Mouse (Mus musculus) intestine, embryonic 14.5 days (tissue): Measurements from ENCODE around the gene Chchd2. TPM values are rescaled to one million over a fixed set of nuclear protein-coding genes. Genes with fewer than 3 reads are reported as not detected.
"Not testable (repeated sequence)": the region's sequence is repeated elsewhere in the genome, so short reads cannot be mapped to it uniquely, and the experiment has no call there.

Source experiments
- ATAC-seq: fragments of 200-750 bp; cut with Nextera tagmentation; replicated peaks from 2 replicates; pipeline ENCODE4 v1.8.0; 2017; ENCODE audit warnings: low read depth, moderate number of reproducible peaks, moderate TSS enrichment, moderate library complexity; ENCODE audit not compliant: low FRiP score, low TSS enrichment
- DNase-seq: peaks from one replicate; pipeline ENCODE4 v3.0.0-alpha.2; 2018; ENCODE audit warnings: low spot score
- H3K27ac ChIP-seq: fragments of 300-500 bp; sonication (generic); 2 replicates; pipeline ENCODE4 v1.5.1; 2014; ENCODE audit warnings: low read depth, mild to moderate bottlenecking, control low read depth
- H3K27me3 ChIP-seq: fragments of 300-500 bp; sonication (generic); replicated peaks from 2 replicates; pipeline ENCODE4 v1.6.1; 2014; ENCODE audit warnings: low read length, control low read depth; ENCODE audit not compliant: control insufficient read depth, insufficient read depth
- H3K36me3 ChIP-seq: fragments of 300-500 bp; sonication (generic); 2 replicates; pipeline ENCODE4 v1.6.1; 2014; ENCODE audit warnings: low read length, control low read depth; ENCODE audit not compliant: control insufficient read depth, insufficient read depth
- H3K4me1 ChIP-seq: fragments of 300-500 bp; sonication (generic); replicated peaks from 2 replicates; pipeline ENCODE4 v1.6.1; 2014; ENCODE audit warnings: low read length, control low read depth, mixed read lengths; ENCODE audit not compliant: control insufficient read depth, insufficient read depth
- H3K4me2 ChIP-seq: fragments of 300-500 bp; sonication (generic); 2 replicates; pipeline ENCODE4 v1.6.1; 2014; ENCODE audit warnings: low read length
- H3K4me3 ChIP-seq: fragments of 300-500 bp; sonication (generic); 2 replicates; pipeline ENCODE4 v1.5.1; 2014; ENCODE audit warnings: low read depth, low read length, control low read depth, mixed read lengths
- H3K9ac ChIP-seq: fragments of 300-500 bp; sonication (generic); 2 replicates; pipeline ENCODE4 v1.6.1; 2014; ENCODE audit warnings: mild to moderate bottlenecking, low read length
- H3K9me3 ChIP-seq: fragments of 300-500 bp; sonication (generic); 2 replicates; pipeline ENCODE4 v1.6.1; 2016; ENCODE audit warnings: low read length, control low read depth; ENCODE audit not compliant: control insufficient read depth
- WGBS: fragments of 180-500 bp; shearing (Covaris S2); extraction: QIAGEN DNeasy Blood & Tissue Kit; methylation state at CpG from one replicate; pipeline ENCODE4 v1.1.7; 2014; 5-methylcytosine and 5-hydroxymethylcytosine counted together
- polyA plus RNA-seq: library from polyadenylated mRNA; unstranded; fragments of >200 nt; fragmentation: Nextera tagmentation; extraction: Ambion mirVana; gene quantifications from 2 replicates; pipeline ENCODE4 v1.2.1, GENCODE M21; 2014

The Chchd2 gene
- polyA plus RNA-seq, 1 experiment from 2014 or later = 1,022 TPM

DNA sequence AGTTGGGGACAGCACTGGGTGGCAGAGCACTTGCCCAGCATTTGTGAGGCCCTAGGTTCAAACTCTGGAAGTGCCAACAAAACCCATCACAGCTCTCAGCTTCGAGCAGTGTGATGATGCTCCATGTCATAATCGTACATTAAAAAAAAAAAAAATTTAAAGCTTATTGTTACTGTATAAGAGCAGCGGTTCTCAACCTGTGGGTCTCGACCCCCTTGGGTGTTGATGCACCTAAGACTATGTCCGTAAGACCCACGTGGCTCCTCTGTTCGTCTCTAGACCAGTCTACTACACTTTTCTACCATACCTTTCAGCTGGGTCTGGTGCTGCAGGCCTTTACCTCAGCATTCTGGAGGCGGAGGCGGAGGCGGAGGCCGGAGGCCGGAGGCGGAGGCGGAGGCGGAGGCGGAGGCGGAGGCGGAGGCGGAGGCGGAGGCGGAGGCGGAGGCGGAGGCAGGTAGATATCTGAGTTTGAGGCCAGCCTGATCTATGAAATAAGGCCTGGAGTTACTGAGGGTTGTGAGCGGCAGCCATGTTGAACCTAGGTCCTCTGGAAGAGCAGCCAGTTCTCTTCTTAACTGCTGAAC lies 30.9 kb upstream of the Chchd2 start:
- no peak overlapping the region for H3K4me2 ChIP-seq
- H3K27me3 ChIP-seq = no peaks in the 10 kb centered on the region
- H3K9ac ChIP-seq = no peak overlapping the region
- H3K4me1 ChIP-seq = no peaks in the 10 kb centered on the region
- DNase-seq (no peak), ATAC-seq (no peak)
- H3K9me3 ChIP-seq = no peaks in the 10 kb centered on the region
- WGBS = 87% methylated on average over 24 of the region's 24 CpGs
- H3K4me3 ChIP-seq = no peak overlapping the region
- no peak overlapping the region for H3K27ac ChIP-seq
- H3K36me3 ChIP-seq = no peaks in the 10 kb centered on the region

DNA sequence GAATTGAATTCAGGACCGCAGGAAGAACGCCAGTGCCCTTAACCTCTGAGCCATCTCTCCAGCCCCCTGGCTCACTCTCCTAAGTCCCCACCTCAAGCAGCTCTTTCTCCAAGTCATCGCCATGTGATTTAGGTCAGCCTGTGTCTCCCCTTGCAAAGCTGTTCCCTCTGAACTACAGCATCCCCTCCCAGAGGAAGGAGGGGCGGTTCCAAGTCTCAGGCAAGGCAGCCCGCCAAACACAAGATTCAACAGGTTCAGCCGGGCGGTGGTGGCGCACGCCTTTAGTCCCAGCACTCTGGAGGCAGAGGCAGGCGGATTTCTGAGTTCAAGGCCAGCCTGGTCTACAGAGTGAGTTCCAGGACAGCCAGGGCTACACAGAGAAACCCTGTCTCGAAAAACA lies 28.2 kb upstream of the Chchd2 start:
- not testable (repeated sequence) for H3K9me3 ChIP-seq, DNase-seq, H3K4me1 ChIP-seq, H3K4me2 ChIP-seq, ATAC-seq, H3K9ac ChIP-seq, H3K27me3 ChIP-seq, H3K4me3 ChIP-seq, H3K36me3 ChIP-seq, H3K27ac ChIP-seq
- 85% methylated on average over 11 of the region's 11 CpGs for WGBS

DNA sequence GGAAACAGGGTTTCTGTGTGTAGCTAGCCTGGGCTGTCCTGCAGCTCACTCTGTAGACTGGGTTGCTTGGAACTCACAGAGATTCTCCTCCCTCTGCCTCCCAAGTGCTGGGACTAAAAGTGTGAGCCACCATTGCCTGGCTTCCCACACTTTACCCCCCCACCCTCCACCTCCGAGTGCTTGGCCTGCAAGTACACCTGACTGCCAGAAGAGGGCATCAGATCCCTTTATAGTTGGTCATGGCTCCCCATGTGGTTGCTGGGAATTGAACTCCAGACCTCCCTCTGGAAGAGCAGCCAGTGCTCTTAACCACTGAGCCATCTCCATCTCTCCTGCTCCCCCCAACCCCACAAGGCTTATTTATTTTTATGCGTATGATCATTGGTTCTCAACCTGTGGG lies 26.8 kb upstream of the Chchd2 start:
- DNase-seq (no peak), ATAC-seq (0 out of 2 replicates have a peak, but pooled peaks have one; percentile 14)
- H3K4me1 ChIP-seq = no peaks in the 10 kb centered on the region
- H3K27ac ChIP-seq = no peak overlapping the region
- H3K36me3 ChIP-seq = no peaks in the 10 kb centered on the region
- H3K4me3 ChIP-seq = no peak overlapping the region
- no peaks in the 10 kb centered on the region for H3K9me3 ChIP-seq
- H3K4me2 ChIP-seq = no peak overlapping the region
- H3K27me3 ChIP-seq = no peaks in the 10 kb centered on the region
- 36% methylated on average over 2 of the region's 2 CpGs for WGBS
- H3K9ac ChIP-seq = no peak overlapping the region

DNA sequence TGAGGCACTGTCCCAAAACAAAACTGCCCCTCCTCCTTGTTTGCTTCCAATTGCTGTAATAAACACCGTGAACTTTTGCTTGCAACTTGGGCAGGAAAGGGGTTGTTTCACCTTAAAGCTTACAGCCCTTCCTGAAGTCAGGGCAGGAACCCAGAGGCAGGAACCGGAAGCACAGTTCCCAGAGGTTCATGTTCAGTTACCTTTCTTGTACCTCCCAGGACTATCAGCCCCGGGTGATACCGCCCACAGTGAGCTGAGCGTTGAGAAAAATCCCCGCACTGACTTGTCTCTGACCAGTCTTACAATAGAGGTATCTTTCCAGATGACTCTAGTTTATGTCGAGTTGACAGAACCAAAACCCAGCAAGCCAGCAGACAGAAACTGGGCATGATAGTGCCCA lies 22.3 kb upstream of the Chchd2 start:
- 85% methylated on average over 7 of the region's 7 CpGs for WGBS
- H3K4me2 ChIP-seq = no peak overlapping the region
- ATAC-seq = no peak
- 0 out of 2 replicates have a peak, but pooled peaks cover 3% of the 10 kb centered on the region for H3K4me1 ChIP-seq
- no peak overlapping the region for H3K4me3 ChIP-seq
- H3K27ac ChIP-seq = no peak overlapping the region
- H3K27me3 ChIP-seq = no peaks in the 10 kb centered on the region
- no peak for DNase-seq
- H3K36me3 ChIP-seq = no peaks in the 10 kb centered on the region
- H3K9me3 ChIP-seq = no peaks in the 10 kb centered on the region
- H3K9ac ChIP-seq = no peak overlapping the region

DNA sequence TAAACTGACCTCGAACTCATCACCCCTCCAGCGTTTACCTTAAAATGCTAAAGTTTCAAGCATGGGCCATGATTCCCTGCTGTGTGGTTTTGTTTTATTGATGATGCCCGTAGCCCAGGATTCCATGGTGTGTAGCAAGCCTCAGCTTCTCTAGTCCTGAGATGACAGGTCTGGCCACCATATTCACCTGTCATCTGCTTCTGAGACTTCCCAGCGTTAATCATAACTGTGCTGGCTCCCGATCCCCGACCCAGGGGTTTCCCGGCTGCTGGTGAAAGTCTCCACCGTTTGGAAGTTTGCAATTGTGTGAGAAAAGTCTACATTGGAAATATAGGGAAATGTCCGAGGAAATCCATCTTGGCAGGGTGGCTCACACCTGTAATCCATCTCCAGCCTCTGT lies 21.9 kb upstream of the Chchd2 start:
- 0 out of 2 replicates have a peak, but pooled peaks cover 3% of the 10 kb centered on the region for H3K4me1 ChIP-seq
- H3K27ac ChIP-seq = no peak overlapping the region
- no peaks in the 10 kb centered on the region for H3K27me3 ChIP-seq
- ATAC-seq (no peak), DNase-seq (peak; percentile 52)
- no peaks in the 10 kb centered on the region for H3K36me3 ChIP-seq
- H3K9ac ChIP-seq = no peak overlapping the region; the same call in 1 of the 2 replicates
- H3K9me3 ChIP-seq = no peaks in the 10 kb centered on the region
- peak overlapping the region; percentile 82 for H3K4me2 ChIP-seq
- H3K4me3 ChIP-seq = peak overlapping the region; percentile 62
- 70% methylated on average over 9 of the region's 9 CpGs for WGBS

DNA sequence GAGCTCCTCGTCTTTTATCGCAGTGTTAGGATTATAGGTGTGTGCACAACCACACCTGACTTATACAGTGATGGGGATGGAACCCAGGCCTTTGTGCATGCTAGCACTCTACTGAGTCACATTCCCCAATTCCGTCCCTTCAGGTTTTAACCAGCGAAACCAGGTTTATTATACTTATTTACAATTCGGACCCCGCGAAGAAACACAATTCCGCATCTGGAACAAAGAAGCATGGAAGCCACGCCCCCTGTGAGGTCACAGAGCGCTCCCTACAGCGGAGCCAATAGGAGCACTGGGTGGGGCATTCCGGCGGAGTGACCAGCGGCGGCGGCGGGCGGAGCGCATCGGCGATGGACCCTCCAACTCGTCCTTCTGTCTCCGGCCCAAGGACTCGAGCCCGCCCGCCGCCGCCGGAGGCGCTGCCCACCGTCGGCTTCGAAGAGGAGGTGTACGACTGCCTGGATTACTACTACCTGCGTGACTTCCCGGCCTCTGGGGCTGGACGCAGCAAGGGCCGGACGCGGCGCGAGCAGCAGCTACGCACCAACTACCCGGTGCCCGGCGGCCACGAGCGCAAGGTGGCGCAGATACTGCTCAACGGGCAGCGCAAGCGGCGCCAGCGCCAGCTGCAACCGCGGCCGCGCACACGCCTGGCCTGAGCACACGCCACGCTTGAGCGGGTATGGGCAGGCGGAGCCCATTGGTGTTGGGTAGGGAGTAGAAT lies 21.1 kb upstream of the Chchd2 start, which contains the start of gene Nupr1l:
Gene Nupr1l, plus strand, starts transcription at position 299 of the 724 bp plus-strand sequence.
- Histone ChIP-seq H3K4me1 (0 out of 2 replicates have a peak, but pooled peaks cover 3% of the 10 kb centered on the region), H3K27ac (peak within 1 kb of the TSS; percentile 81), H3K9ac (peak within 1 kb of the TSS; percentile 68), H3K4me3 (peak within 1 kb of the TSS; percentile 62), H3K27me3 (no peaks in the 10 kb centered on the region), H3K4me2 (peak within 1 kb of the TSS; percentile 82), H3K36me3 (peaks cover under 1% of the 10 kb centered on the region; the same call in 1 of the 2 replicates), H3K9me3 (no peaks in the 10 kb centered on the region)
- DNase-seq = peak; percentile 96
- peak; percentile 98 for ATAC-seq
- WGBS = under 1% methylated on average over 62 of the region's 63 CpGs

DNA sequence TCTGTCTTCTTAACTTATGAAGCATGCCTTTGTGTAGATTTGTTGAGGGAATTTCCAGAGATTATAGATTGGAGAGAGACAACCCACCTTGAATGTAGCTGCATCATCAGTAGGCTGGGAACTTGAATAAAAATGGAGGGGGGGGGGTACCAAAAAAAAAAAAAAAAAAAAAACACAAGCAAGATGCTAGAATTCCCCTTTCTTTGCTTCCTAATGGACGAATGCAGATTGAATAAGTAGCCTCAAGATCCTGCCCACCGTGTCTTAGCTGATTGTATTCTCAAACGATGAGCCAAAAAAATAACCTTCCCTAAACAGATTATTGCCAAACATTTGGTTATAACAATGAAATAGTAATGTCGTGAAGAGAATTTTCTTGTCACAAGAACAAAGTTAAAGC lies 20.5 kb upstream of the Chchd2 start:
- DNase-seq = no peak
- WGBS = 25% methylated on average over 4 of the region's 4 CpGs
- Histone ChIP-seq H3K27ac (peak overlapping the region; percentile 81), H3K36me3 (peaks cover 5% of the 10 kb centered on the region; the same call in 1 of the 2 replicates), H3K9ac (peak overlapping the region; percentile 68), H3K4me3 (peak overlapping the region; percentile 62), H3K4me1 (0 out of 2 replicates have a peak, but pooled peaks cover 3% of the 10 kb centered on the region), H3K9me3 (no peaks in the 10 kb centered on the region), H3K4me2 (peak overlapping the region; percentile 82), H3K27me3 (no peaks in the 10 kb centered on the region)
- ATAC-seq = no peak

DNA sequence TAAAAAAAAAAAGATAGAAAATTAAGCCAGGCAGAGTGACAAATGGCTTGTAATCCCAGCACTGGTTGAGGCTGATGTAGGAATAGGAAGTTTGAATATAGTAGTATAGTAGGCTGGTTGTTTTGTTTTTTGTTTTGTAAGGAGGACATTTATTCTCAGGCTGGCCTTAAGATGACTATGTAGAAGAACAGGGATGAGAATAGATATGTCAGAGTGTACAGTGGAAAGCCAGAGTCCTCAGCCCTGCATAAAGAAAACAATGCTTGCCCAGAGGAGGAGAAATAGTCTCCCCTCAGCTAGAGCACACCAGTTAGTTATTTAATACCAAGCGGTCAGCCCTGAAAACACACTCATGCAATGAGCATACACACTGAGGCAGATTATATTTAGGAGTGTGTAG lies 11.2 kb upstream of the Chchd2 start, which contains the start of gene Phkg1:
Gene Phkg1, minus strand, starts transcription at position 101 of the 400 bp plus-strand sequence.
- no peaks in the 10 kb centered on the region for H3K9me3 ChIP-seq
- H3K4me2 ChIP-seq = no peak within 1 kb of the TSS
- no peak within 1 kb of the TSS for H3K27ac ChIP-seq
- H3K4me1 ChIP-seq = peaks cover 7% of the 10 kb centered on the region
- ATAC-seq (no peak), DNase-seq (no peak)
- H3K36me3 ChIP-seq = peaks cover 12% of the 10 kb centered on the region; the same call in 1 of the 2 replicates
- 97% methylated on average over 1 of the region's 1 CpGs for whole genome bisulfite sequencing
- no peaks in the 10 kb centered on the region for H3K27me3 ChIP-seq
- H3K9ac ChIP-seq = no peak within 1 kb of the TSS
- no peak within 1 kb of the TSS for H3K4me3 ChIP-seq
